Mouse (Mus musculus): ENCODE data around the gene Rapsn.

The Rapsn gene

DNA sequence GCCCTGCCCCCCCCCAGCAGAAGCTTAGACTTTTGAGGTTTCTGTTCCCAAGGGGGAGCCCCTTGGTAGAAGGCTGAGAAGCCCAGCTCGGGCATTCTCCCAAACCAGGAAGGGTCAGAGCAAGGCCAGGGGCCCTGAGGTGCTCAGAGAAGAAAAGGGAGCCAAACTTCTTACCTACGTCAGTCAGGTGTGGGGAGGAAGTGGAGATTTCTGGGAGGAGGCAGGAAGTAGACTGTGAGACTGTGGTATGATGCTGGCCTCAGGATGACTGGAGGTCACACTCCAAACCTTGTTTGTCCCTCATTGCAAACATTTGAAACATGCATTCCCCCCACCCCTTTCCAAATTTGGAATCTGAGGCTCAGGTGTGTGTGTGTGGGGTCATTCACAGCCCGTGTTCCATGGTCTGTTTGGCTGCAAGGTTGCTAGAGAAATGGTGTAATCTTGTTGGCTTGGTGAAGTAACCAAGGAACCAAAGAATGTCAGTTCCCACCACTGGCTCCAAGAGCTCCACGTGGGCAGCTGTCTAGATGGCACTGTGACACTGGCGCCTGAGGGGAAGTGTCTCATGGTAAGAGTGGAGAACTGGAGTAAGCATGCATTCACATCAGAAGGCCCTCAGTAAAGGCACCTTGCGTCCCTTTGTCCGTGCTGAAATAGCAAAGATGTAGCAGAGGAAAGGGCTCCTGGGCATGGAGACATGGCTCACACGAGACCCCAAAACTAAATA lies 45.5 kb downstream of the Rapsn start:
- no peak for DNase-seq (ENCODE audit: low read depth, low spot score)

DNA sequence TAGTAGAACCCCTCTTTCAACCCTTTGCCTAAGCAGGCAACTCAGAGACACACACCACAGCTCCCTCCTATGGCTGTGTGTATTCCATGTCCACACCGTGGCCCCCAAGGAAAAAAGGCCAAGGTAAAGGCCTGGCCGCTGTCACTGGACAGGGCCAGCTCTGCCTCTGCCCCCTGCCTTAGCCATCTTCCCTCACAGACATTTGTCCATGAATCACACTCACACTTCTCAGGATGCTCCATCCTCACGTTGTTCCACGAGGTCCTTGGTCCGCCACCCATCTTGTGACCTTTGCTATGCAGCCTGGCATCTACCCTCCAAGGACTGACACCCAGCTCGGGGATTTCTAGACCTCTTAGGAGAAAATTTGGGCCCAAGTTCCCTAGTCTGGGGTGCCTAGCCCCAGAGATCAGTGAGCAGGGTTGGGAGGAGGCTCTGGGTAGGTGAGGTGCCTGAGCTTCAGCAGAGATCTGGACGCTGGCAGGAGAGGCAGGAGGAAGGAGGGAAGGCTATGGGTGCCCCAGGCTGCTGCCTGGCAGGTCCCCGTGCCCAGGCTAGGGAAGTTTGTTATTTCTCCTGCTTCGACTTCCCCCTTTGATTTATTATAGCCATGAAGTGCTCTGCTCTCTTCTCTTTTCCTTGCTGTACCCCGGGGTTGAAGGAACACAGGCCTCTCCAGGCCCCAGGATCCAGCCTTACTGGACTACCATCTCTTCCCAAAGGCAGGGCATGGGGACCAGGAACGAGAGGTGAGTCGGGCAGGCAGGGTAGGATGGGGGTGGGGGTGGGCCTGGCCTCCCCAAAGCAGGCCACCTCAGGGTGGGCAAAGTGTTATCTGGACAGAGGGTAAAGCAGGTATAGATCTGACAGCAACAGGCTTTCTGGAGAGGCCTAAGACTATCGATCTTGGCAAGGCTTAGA lies 46.6 kb downstream of the Rapsn start, which contains the start of gene Spi1:
Spi1 (plus strand) TSS at position 616 of the 921 bp plus-strand sequence.
- no peak for DNase-seq (ENCODE audit: low read depth, low spot score)

DNA sequence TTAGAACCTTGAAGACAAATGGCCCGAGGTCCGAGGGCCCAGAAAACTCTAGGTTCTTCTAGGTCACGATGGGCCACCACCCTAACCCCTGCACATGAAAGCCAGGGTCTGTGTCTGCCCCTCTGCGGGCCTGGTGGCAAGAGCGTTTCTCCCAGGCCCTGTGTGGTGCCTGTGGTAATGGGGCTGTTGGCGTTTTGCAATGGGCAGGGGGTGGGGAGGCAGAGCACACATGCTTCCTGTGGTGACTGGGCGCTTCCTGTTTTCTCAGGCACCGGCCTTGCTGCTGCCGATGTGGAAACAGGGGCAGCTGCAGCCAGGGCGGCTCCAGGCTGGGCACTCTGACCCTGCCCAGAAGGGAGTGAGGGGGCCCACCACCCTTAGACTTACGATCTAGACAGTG lies 47.4 kb downstream of the Rapsn start:
- DNase-seq (ENCODE audit: low read depth, low spot score) = no peak

DNA sequence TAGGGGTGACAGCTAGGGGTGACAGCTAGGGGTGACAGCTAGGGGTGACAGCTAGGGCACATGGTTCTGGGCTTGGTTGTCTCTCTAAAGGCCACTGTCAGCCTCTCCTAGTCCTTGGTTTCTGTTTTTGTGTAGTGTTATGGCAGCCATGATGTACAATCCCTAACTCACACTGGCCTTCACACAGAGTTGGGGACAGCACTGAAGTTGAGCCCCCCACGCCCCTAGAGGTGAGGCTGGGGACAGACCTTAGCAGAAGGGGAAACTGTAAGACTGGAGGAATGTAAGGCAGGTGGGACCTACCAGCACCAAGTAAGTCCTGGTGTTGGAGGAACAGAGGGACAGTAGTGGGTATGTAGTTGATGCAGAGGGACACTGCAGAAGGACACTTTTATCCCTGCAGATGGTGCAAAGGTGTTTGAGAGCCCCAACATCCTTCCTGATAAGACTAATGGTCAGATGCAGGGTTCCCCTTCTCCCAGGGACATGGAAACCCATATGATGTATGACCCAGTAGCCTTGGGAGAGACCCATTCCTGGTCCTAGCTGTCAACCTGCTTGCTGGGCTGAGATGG lies 48.0 kb downstream of the Rapsn start:
- no peak for DNase-seq (ENCODE audit: low read depth, low spot score)

DNA sequence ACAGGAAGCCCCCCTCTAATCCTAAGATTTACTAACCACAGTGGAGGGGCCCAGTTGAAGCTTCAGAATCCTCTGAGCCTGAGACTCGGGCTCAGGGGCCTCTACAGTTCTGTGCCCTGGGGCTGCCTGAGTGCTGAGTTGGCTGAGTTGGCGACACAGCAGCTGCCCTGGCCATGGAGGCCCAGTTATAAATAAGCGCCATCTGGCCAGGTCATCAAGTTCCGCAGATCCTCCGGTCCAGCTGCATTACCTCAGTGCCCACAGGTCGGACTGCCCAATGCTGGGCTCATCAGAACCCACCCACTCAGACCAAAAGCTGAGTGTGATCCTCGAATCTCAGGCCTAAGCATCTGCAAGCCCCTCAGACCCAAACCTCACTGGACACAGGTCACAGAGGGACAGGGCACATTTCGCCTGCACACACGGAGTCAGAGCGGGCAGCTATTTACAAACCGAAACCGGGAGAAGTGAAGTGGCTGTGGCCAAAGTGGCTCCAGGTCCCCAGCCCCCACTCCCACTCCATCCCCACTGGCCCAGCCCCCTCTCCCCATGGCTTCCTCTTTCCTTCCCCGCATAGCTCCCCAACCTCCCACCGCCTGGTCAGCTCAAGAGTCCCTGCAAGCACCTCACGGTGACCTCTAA lies 48.9 kb downstream of the Rapsn start:
- no peak for DNase-seq (ENCODE audit: low read depth, low spot score)

DNA sequence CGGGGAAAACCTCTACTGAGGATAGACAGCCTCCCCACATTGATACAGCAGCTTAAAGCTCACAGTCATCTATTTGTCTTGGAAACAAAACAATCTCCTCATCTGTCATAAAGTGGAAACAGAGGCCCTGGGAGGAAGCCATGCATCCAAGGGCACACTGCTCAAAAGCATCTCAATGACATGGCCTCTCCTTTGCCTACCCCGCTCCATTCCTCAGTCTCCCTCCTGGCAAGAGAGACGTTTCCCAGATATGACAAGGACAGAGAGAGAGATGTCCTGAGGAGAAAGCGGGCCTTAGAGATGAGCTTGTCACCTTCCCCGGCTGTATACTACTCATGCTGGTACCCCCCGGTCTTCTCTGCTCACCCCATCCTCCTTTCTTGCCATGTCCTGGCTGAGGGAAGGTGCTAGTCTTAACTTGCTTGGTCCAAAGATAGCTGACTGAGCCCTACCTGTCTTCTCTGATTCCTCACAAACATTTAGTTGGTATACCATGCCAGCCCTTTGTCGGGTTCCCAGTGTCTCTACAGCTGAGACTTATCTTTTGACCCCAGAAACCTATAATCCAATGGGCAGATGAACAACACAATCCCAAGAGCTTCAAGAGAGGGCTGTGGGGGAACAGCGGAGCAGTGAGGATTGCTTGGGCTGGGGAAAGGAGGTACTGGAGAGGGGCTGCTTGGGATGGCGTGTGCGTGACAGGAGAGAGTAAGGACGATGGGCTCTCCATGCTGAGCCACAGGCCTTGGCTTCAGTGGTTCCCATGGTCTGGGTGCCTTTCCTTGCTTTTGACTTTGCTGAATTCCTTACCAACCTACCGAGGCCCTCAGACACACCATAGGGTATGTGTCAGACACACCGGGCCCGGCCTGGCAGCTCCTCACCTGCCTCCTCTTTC lies 50.3 kb downstream of the Rapsn start:
- no peak for DNase-seq (ENCODE audit: low read depth, low spot score)

DNA sequence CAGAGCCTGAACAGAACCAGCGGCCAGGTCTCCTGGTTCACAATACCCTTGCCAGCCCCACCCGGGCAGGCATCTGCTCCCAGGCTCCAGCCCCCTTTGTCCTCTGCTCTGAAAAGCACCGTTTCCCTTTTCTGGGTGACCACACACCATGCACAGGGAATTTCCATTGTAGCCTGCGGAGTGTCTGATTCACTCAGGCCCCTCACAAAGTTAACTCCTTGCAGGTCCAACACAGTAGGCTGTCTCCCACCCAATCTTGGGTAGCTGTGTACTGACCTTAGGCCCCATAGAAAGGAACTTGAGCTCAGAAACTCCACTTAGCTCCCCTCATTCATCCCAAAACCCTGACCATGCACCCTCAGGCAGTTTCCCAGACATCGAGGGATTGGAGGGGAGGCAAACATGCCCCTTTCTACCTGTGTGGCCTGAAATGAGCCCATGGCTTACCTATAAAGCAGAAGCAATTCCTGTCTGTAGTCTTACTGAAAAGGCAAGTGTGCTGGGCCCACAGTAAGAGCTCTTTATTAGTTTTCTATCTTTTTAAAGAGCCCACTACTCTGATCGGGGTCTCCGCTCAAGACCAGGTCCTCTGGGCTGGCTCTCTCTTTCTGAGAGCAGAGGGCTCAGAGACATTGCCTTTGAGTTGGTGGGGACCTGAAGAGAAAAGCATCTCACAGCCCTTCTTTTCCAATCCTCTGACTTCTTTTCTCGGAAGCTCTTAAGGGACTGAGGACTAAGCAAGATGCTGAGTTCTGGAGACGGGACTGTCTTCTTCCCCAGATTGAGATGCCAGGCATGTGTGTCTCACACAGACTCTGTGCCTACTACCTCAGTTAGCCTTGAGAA lies 51.2 kb downstream of the Rapsn start:
- DNase-seq (ENCODE audit: low read depth, low spot score) = no peak

DNA sequence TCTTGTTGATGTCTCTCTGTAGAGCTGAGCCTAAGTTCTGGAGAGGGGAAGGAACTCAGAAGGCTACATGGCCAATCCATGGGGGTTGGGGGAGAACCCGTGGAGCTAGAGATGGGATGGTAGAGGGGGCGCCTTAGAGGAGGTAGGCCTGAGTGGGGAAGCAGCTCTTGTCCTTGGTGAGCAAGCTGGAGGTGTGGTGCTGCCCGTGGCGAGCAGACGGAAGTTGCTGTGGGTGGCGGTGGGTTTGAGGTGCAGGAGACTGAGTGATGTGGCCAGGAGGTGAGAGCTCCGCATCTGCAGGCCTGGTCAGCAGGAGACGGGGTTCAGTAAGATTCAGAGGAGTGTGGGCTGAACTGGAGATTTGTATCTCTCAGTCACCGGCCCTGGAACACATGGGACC lies 52.0 kb downstream of the Rapsn start:
- DNase-seq (ENCODE audit: low read depth, low spot score) = no peak

DNA sequence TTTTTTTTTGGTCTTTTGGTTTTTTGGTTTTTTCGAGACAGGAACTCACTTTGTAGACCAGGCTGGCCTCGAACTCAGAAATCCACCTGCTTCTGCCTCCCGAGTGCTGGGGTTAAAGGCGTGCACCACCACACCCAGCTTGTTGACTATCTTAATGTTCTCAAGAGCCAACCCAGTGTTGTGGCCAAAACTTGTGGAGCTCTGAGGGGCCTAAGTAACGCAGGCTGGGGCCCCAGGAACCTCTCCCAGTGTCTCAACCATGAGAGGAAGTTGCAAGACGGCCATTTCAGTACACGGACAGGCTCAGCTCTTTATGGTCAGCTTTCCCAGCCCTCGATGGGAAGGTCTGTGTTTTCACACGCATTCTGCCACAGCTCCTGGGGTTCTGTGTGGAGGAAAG lies 53.6 kb downstream of the Rapsn start:
- DNase-seq (ENCODE audit: low read depth, low spot score) = no peak

DNA sequence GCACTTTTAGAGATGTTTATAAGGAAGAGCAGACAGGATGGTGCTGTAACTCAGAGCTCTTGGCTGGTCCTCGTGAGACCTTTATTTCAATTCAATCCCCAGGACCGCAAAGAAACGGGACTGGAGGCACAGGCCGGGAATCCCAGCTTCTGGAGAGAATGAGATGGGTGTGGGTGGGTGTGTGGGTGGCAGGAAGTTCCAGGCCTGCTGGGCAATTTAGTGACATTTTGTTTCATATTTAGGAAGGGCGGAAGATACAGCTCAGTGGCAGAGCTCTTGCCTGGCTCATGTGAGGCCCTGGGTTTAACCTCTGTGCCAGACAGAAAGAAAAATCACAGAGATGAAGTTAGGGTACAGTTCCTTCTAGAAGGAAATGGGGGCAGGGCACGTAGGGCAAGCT lies 54.8 kb downstream of the Rapsn start:
- no peak for DNase-seq (ENCODE audit: low read depth, low spot score)

DNA sequence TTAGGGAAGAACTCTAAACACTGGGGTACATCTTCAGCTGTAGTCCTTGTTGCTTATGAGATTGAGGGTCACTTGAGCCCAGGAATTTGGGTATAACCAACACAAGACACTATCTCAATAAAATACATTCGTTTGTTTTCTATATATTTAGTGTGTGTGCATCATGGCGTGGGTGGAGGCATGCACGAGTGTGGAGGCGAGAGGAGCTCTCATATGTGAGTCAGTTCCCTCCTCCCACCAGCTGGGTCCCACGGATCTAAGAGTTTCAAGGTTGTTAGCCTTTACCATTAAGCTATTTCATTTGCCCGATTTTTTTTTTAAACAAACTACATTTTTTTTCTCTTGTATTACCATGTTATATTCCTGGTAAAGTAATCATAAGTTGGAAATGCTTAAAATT lies 55.4 kb downstream of the Rapsn start:
- no peak for DNase-seq (ENCODE audit: low read depth, low spot score)

Data from WW6 (cell line).